Mouse (Mus musculus): ENCODE measurements around the gene Cysltr1.

- no peak for TF ChIP-seq CTCF (conservative IDR thresholded peaks at IDR 0.05; ENCODE audit: low read length)
- no peak for TF ChIP-seq POU5F1 (IDR thresholded peaks at IDR 0.05; ENCODE audit: borderline replicate concordance, low read length)
- no peak for TF ChIP-seq NANOG (IDR thresholded peaks at IDR 0.05; ENCODE audit: borderline replicate concordance, low read length)
Observed at GRCm38 (mm10) chrX:106580410-106580809, 23.1 kb downstream of the Cysltr1 start.

Data from E14TG2a.4 (cell line).